12 mouse cellular contexts compared by ENCODE assay signal in the genomic region with DNA sequence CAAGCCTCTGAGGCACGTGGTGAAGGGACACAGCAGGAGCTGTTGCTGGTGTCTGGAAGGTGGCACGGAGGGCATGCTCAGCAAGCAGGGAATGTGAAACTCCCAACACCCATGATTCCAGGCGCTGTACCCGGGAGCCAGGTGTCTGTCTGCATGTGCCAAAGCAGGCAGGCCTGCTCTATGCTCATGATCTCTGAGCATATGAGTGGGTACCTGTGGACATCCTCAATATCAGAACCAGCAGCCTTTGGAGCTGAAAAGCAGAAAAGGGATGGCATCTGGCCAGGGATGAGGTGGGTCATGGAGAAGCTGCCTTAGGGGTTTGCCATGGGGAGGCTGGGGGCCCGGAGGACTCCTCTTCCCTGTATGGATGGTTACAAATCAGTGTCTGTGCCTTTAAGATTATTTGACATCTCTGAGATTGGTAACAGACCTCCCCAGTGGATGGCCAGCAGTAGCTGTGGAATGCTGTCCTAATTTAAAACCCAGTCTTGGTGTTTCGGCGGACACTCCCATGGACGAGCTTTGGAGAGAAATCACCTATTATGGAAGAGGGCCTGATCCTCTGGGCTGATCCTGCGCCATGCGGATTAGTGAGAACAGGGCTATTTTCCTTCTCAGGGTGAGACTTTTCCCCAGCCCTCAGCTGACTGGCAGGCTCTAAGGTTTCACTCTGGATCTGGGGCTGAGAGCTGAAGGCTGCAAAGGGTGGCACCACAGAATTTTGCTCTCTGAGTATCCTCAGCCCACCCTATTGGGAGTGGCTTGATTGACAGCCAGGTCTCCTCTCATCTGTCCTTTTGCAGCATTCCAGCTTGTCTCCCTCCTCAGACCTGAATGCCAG.
A peak's percentile ranks its signal among the peaks of the same experiment; 100 is the strongest.
DNase-seq lines count a peak whose midpoint lies in the region; ATAC-seq and TF ChIP-seq lines count a peak whose summit lies in the region.
"Had no signal": no experiment of that assay in that cellular context is flagged by ENCODE, and none has a peak within 500 bp of the region (broad histone marks: within the 10 kb centered on the region; RNA-seq: fewer than 3 reads in every experiment).

No protein-coding gene starts in this region.

- H3K4me2 ChIP-seq in intestine, embryonic 14.5 days (ENCODE audit: low read length) = no peak overlapping the region
- H3K4me2 ChIP-seq: hindbrain, embryonic 13.5 days; liver, embryonic 13.5 days had no signal

- TF ChIP-seq CTCF in testis, adult 2 months (IDR thresholded peaks at IDR 0.05; ENCODE audit: control insufficient read depth, insufficient read depth, insufficient replicate concordance, low read depth, low read length) = no peak
- TF ChIP-seq CTCF in heart, adult 2 months (IDR thresholded peaks at IDR 0.05) = no peak

- H3K79me2 ChIP-seq in heart, adult 2 months (replicated peaks; ENCODE audit: control insufficient read depth, insufficient read depth, low read length) = no peaks in the 10 kb centered on the region

- H3K9me3 ChIP-seq in intestine, embryonic 14.5 days (ENCODE audit: control insufficient read depth, low read length) = no peaks in the 10 kb centered on the region
- H3K9me3 ChIP-seq: hindbrain, embryonic 13.5 days; liver, embryonic 13.5 days had no signal

- intact Hi-C loops in heart, adult 2 months (cut with DNase I) = no loop called here

- H3K27me3 ChIP-seq in testis, adult 2 months (ENCODE audit: control insufficient read depth, insufficient read depth, low read length) = no peaks in the 10 kb centered on the region
- H3K27me3 ChIP-seq in heart, adult 2 months (ENCODE audit: control insufficient read depth, insufficient read depth, low read length) = no peaks in the 10 kb centered on the region
- H3K27me3 ChIP-seq in intestine, embryonic 14.5 days (replicated peaks; ENCODE audit: control insufficient read depth, insufficient read depth, low read length) = no peaks in the 10 kb centered on the region
- H3K27me3 ChIP-seq: hindbrain, embryonic 13.5 days; liver, embryonic 13.5 days had no signal

- peak overlapping the region; percentile 4 for H3K9ac ChIP-seq in heart, adult 2 months (ENCODE audit: low read depth, low read length)
- H3K9ac ChIP-seq in intestine, embryonic 14.5 days (ENCODE audit: low read length) = no peak overlapping the region
- H3K9ac ChIP-seq: hindbrain, embryonic 13.5 days; liver, embryonic 13.5 days had no signal

- TF ChIP-seq EP300 in heart, adult 2 months (IDR thresholded peaks at IDR 0.05; ENCODE audit: insufficient read depth, low read depth, low read length) = peak; percentile 97

- H3K4me1 ChIP-seq in testis, adult 2 months (ENCODE audit: control insufficient read depth, insufficient read depth, low read length) = no peaks in the 10 kb centered on the region
- H3K4me1 ChIP-seq in heart, adult 2 months (ENCODE audit: control insufficient read depth, insufficient read depth, low read length) = no peaks in the 10 kb centered on the region; the same call in 1 of the 2 replicates
- no peaks in the 10 kb centered on the region for H3K4me1 ChIP-seq in intestine, embryonic 14.5 days (replicated peaks; ENCODE audit: control insufficient read depth, insufficient read depth, low read length)
- H3K4me1 ChIP-seq: hindbrain, embryonic 13.5 days; liver, embryonic 13.5 days had no signal

- TF ChIP-seq POLR2A in testis, adult 2 months (IDR thresholded peaks at IDR 0.05; ENCODE audit: control insufficient read depth, low read depth, low read length) = no peak
- TF ChIP-seq POLR2A in heart, adult 2 months (IDR thresholded peaks at IDR 0.05; ENCODE audit: insufficient read depth, low read depth, low read length) = peak; percentile 48; the same call in 1 of the 2 replicates

- WGBS in heart, adult 2 months = 47% methylated on average over 10 of the region's 10 CpGs
- WGBS in intestine, embryonic 14.5 days = 32% methylated on average over 10 of the region's 10 CpGs

- DNase-seq in testis, postnatal 10 days (ENCODE audit: low spot score) = no peak
- DNase-seq in heart, adult 2 months = peak; percentile 52 to 71
- peak; percentile 63 for DNase-seq in intestine, embryonic 14.5 days (ENCODE audit: low spot score)
- peak; percentile 58 for DNase-seq in yolk sac, embryonic 10.5 days (ENCODE audit: low spot score)
- no peak for DNase-seq in lung, postnatal 10 days
- no peak for DNase-seq in layer of hippocampus, postnatal 10 days (ENCODE audit: low spot score in 2 of 2)
- DNase-seq: liver, embryonic 13.5 days; midbrain, embryonic 14.5 days; thymus, postnatal 14 days had no signal

- ATAC-seq in intestine, embryonic 14.5 days (replicated peaks; ENCODE audit: low FRiP score, low TSS enrichment, low read depth) = peak; percentile 66
- no peak for ATAC-seq in frontal cortex, adult (ENCODE audit: low TSS enrichment)

- no peaks in the 10 kb centered on the region for H3K36me3 ChIP-seq in testis, adult 2 months (ENCODE audit: control insufficient read depth, insufficient read depth, low read length)
- H3K36me3 ChIP-seq in heart, adult 2 months (ENCODE audit: control insufficient read depth, insufficient read depth, low read length) = no peaks in the 10 kb centered on the region
- H3K36me3 ChIP-seq in intestine, embryonic 14.5 days (ENCODE audit: control insufficient read depth, insufficient read depth, low read length) = no peaks in the 10 kb centered on the region
- H3K36me3 ChIP-seq: hindbrain, embryonic 13.5 days; liver, embryonic 13.5 days had no signal

- peak overlapping the region; percentile 27; the same call in 1 of the 2 replicates for H3K27ac ChIP-seq in testis, adult 2 months (ENCODE audit: control insufficient read depth, insufficient read depth, low read depth, low read length)
- peak overlapping the region; percentile 86 for H3K27ac ChIP-seq in heart, adult 2 months
- H3K27ac ChIP-seq in intestine, embryonic 14.5 days (ENCODE audit: low read depth) = peak overlapping the region; percentile 86
- H3K27ac ChIP-seq: hindbrain, embryonic 13.5 days; liver, embryonic 13.5 days had no signal

- H3K4me3 ChIP-seq in testis, adult 2 months (ENCODE audit: control insufficient read depth, low read depth, low read length) = no peak overlapping the region
- peak overlapping the region; percentile 5; the same call in 1 of the 2 replicates for H3K4me3 ChIP-seq in heart, adult 2 months
- H3K4me3 ChIP-seq in intestine, embryonic 14.5 days (ENCODE audit: low read depth, low read length) = no peak overlapping the region
- H3K4me3 ChIP-seq: hindbrain, embryonic 13.5 days; liver, embryonic 13.5 days had no signal

Comparison
In these comparisons a context has a peak if more than half of its experiments do, and no peak if none do; other contexts are left out.
1. H3K27ac ChIP-seq: peak in every context shown above with its lines; median percentile 86 in heart, adult 2 months; 86 in intestine, embryonic 14.5 days; 27 in testis, adult 2 months.
2. DNase-seq: peak in heart, adult 2 months (2 of 2), intestine, embryonic 14.5 days (single experiment) and yolk sac, embryonic 10.5 days (single experiment); none in testis, postnatal 10 days (single experiment), lung, postnatal 10 days (single experiment) and layer of hippocampus, postnatal 10 days (0 of 2).